Mouse (Mus musculus) intestine, embryonic 16.5 days (tissue): ENCODE measurements around the gene Zfp784. TPM values are rescaled to one million over a fixed set of nuclear protein-coding genes. Genes with fewer than 3 reads are reported as not detected.
"Not testable (repeated sequence)": the region's sequence is repeated elsewhere in the genome, so short reads cannot be mapped to it uniquely, and the experiment has no call there.

Experiments
- ATAC-seq: fragments of 200-750 bp; cut with Nextera tagmentation; 2 replicates; pipeline ENCODE4 v1.8.0; 2017; ENCODE audit warnings: moderate TSS enrichment, moderate library complexity
- H3K27ac ChIP-seq: fragments of 300-500 bp; sonication (generic); 2 replicates; pipeline ENCODE4 v1.5.1; 2014; ENCODE audit warnings: mild to moderate bottlenecking, low read length
- H3K27me3 ChIP-seq: fragments of 300-500 bp; sonication (generic); replicated peaks from 2 replicates; pipeline ENCODE4 v1.6.1; 2014; ENCODE audit warnings: low read length, control low read depth, mixed read lengths; ENCODE audit not compliant: control insufficient read depth, insufficient read depth
- H3K36me3 ChIP-seq: fragments of 300-500 bp; sonication (generic); 2 replicates; pipeline ENCODE4 v1.6.1; 2014; ENCODE audit warnings: low read length, control low read depth; ENCODE audit not compliant: control insufficient read depth, insufficient read depth
- H3K4me1 ChIP-seq: fragments of 300-500 bp; sonication (generic); 2 replicates; pipeline ENCODE4 v1.6.1; 2014; ENCODE audit warnings: low read length, control low read depth, mixed read lengths; ENCODE audit not compliant: control insufficient read depth, insufficient read depth
- H3K4me2 ChIP-seq: fragments of 300-500 bp; sonication (generic); 2 replicates; pipeline ENCODE4 v1.6.1; 2014; ENCODE audit warnings: low read depth, low read length, control low read depth
- H3K4me3 ChIP-seq: fragments of 300-500 bp; sonication (generic); 2 replicates; pipeline ENCODE4 v1.5.1; 2014; ENCODE audit warnings: mild to moderate bottlenecking, low read length
- H3K9ac ChIP-seq: fragments of 300-500 bp; sonication (generic); 2 replicates; pipeline ENCODE4 v1.6.1; 2014; ENCODE audit warnings: low read depth, low read length
- H3K9me3 ChIP-seq: fragments of 300-500 bp; sonication (generic); 2 replicates; pipeline ENCODE4 v1.6.1; 2016; ENCODE audit warnings: low read length, control low read depth; ENCODE audit not compliant: control insufficient read depth
- WGBS: fragments of 180-500 bp; shearing (Covaris S2); extraction: QIAGEN DNeasy Blood & Tissue Kit; methylation state at CpG from one replicate; pipeline ENCODE4 v1.1.7; 2014; 5-methylcytosine and 5-hydroxymethylcytosine counted together
- polyA plus RNA-seq: library from polyadenylated mRNA; unstranded; fragments of >200 nt; fragmentation: Nextera tagmentation; extraction: Ambion mirVana; gene quantifications from 2 replicates; pipeline ENCODE4 v1.2.1, GENCODE M21; 2015

Zfp784 gene
- polyA plus RNA-seq, 1 experiment from 2014 or later, result 8.0 TPM

- Histone ChIP-seq H3K4me3 (peak within 1 kb of the TSS; percentile 100), H3K36me3 (peaks cover 17% of the 10 kb centered on the region; the same call in 1 of the 2 replicates), H3K9ac (peak within 1 kb of the TSS; percentile 99), H3K4me2 (peak within 1 kb of the TSS; percentile 73), H3K27ac (peak within 1 kb of the TSS; percentile 97), H3K27me3 (no peaks in the 10 kb centered on the region), H3K4me1 (peaks cover 10% of the 10 kb centered on the region), H3K9me3 (no peaks in the 10 kb centered on the region)
- under 1% methylated on average over 80 of the region's 81 CpGs for WGBS
- ATAC-seq, result peak; percentile 94
Observed at GRCm38 (mm10) chr7:5080010-5080751, 41.9 kb upstream of the Zfp784 start, which contains the start of gene Epn1. TSS of gene Epn1 (plus strand) at chr7:5080235.

- H3K27me3 ChIP-seq, H3K9me3 ChIP-seq: not testable (repeated sequence)
- Histone ChIP-seq H3K4me3 (peak overlapping the region; percentile 100), H3K4me2 (peak overlapping the region; percentile 59), H3K4me1 (peaks cover 10% of the 10 kb centered on the region), H3K36me3 (peaks cover 20% of the 10 kb centered on the region; the same call in 1 of the 2 replicates), H3K9ac (peak overlapping the region; percentile 99; the same call in 1 of the 2 replicates), H3K27ac (peak overlapping the region; percentile 97)
- 48% methylated on average over 9 of the region's 13 CpGs for WGBS
- peak; percentile 8 for ATAC-seq
Observed at GRCm38 (mm10) chr7:5079365-5080009, 41.2 kb upstream of the Zfp784 start.

- no peak overlapping the region for H3K4me2 ChIP-seq
- ATAC-seq, result no peak
- no peaks in the 10 kb centered on the region for H3K9me3 ChIP-seq
- 0 out of 2 replicates have a peak overlapping the region, but pooled peaks have one; percentile 41 for H3K27ac ChIP-seq
- H3K36me3 ChIP-seq, result peaks cover 28% of the 10 kb centered on the region
- H3K27me3 ChIP-seq, result no peaks in the 10 kb centered on the region
- no peak overlapping the region for H3K9ac ChIP-seq
- peaks cover 7% of the 10 kb centered on the region; the same call in 1 of the 2 replicates for H3K4me1 ChIP-seq
- WGBS, result 61% methylated on average over 2 of the region's 2 CpGs
- H3K4me3 ChIP-seq, result no peak overlapping the region
Observed at GRCm38 (mm10) chr7:5076931-5077330, 38.7 kb upstream of the Zfp784 start.

- peaks cover 4% of the 10 kb centered on the region; the same call in 1 of the 2 replicates for H3K4me1 ChIP-seq
- no peak overlapping the region for H3K4me3 ChIP-seq
- no peaks in the 10 kb centered on the region for H3K27me3 ChIP-seq
- ATAC-seq, result no peak
- no peak overlapping the region for H3K27ac ChIP-seq
- no peak overlapping the region for H3K4me2 ChIP-seq
- H3K36me3 ChIP-seq, result peaks cover 33% of the 10 kb centered on the region
- H3K9me3 ChIP-seq, result no peaks in the 10 kb centered on the region
- 89% methylated on average over 5 of the region's 5 CpGs for WGBS
- no peak overlapping the region for H3K9ac ChIP-seq
Observed at GRCm38 (mm10) chr7:5074984-5075383, 36.7 kb upstream of the Zfp784 start.

GRCm38 (mm10) chr7:5073586-5073985, 35.3 kb upstream of the Zfp784 start:
- Histone ChIP-seq H3K27me3 (no peaks in the 10 kb centered on the region), H3K4me2 (no peak overlapping the region), H3K4me1 (peaks cover 4% of the 10 kb centered on the region; the same call in 1 of the 2 replicates), H3K27ac (no peak overlapping the region), H3K36me3 (peaks cover 33% of the 10 kb centered on the region), H3K9ac (no peak overlapping the region), H3K4me3 (no peak overlapping the region), H3K9me3 (no peaks in the 10 kb centered on the region)
- 57% methylated on average over 1 of the region's 1 CpGs for WGBS
- ATAC-seq, result no peak

GRCm38 (mm10) chr7:5064886-5065285, 26.6 kb upstream of the Zfp784 start:
- Histone ChIP-seq H3K27ac (no peak overlapping the region), H3K4me1 (peaks cover 36% of the 10 kb centered on the region), H3K9me3 (no peaks in the 10 kb centered on the region), H3K36me3 (peaks cover 12% of the 10 kb centered on the region), H3K9ac (no peak overlapping the region), H3K27me3 (no peaks in the 10 kb centered on the region), H3K4me2 (no peak overlapping the region), H3K4me3 (no peak overlapping the region)
- ATAC-seq, result no peak
- 94% methylated on average over 6 of the region's 6 CpGs for WGBS

- WGBS, result under 1% methylated on average over 49 of the region's 51 CpGs
- H3K4me1 ChIP-seq, result peaks cover 42% of the 10 kb centered on the region
Observed at GRCm38 (mm10) chr7:5062360-5063001, 24.2 kb upstream of the Zfp784 start.

GRCm38 (mm10) chr7:5061774-5062359, 23.6 kb upstream of the Zfp784 start, which contains the start of gene U2af2:
TSS of gene U2af2 (plus strand) at chr7:5062143.
- H3K36me3 ChIP-seq, result peaks cover 6% of the 10 kb centered on the region; the same call in 1 of the 2 replicates
- H3K4me3 ChIP-seq, result peak within 1 kb of the TSS; percentile 61
- peaks cover 13% of the 10 kb centered on the region for H3K27me3 ChIP-seq
- H3K9me3 ChIP-seq, result no peaks in the 10 kb centered on the region
- H3K4me1 ChIP-seq, result peaks cover 40% of the 10 kb centered on the region
- WGBS, result under 1% methylated on average over 58 of the region's 65 CpGs
- peak within 1 kb of the TSS; percentile 97 for H3K9ac ChIP-seq
- peak; percentile 79 for ATAC-seq
- H3K4me2 ChIP-seq, result peak within 1 kb of the TSS; percentile 99
- H3K27ac ChIP-seq, result peak within 1 kb of the TSS; percentile 100

More at GRCm38 (mm10) chr7:5062360-5063001, 24.2 kb upstream of the Zfp784 start:
- Histone ChIP-seq H3K4me2 (peak overlapping the region; percentile 72), H3K27ac (peak overlapping the region; percentile 100), H3K9ac (peak overlapping the region; percentile 97), H3K36me3 (peaks cover 6% of the 10 kb centered on the region; the same call in 1 of the 2 replicates), H3K27me3 (peaks cover 7% of the 10 kb centered on the region; the same call in 1 of the 2 replicates), H3K4me3 (peak overlapping the region; percentile 61), H3K9me3 (no peaks in the 10 kb centered on the region)
- ATAC-seq, result peak; percentile 61
